Mouse (Mus musculus) kidney, postnatal 0 days (tissue): Measurements from ENCODE around the gene Rnf31. TPM values are rescaled to one million over a fixed set of nuclear protein-coding genes. Genes with fewer than 3 reads are reported as not detected.

Experiments used
- ATAC-seq: fragments of 200-750 bp; cut with Nextera tagmentation; replicated peaks from 2 replicates; pipeline ENCODE4 v1.8.0; 2017; ENCODE audit warnings: low read depth, moderate number of reproducible peaks, moderate TSS enrichment, moderate library complexity; ENCODE audit not compliant: low FRiP score
- DNase-seq: peaks from one replicate; pipeline ENCODE4 v3.0.0-alpha.2; 2016; ENCODE audit warnings: low spot score
- H3K27ac ChIP-seq: fragments of 300-500 bp; sonication (generic); 2 replicates; pipeline ENCODE4 v1.5.1; 2014; ENCODE audit warnings: mild to moderate bottlenecking
- H3K27me3 ChIP-seq: fragments of 300-500 bp; sonication (generic); 2 replicates; pipeline ENCODE4 v1.6.1; 2014; ENCODE audit warnings: low read length, mixed read lengths; ENCODE audit not compliant: insufficient read depth
- H3K36me3 ChIP-seq: fragments of 300-500 bp; sonication (generic); 2 replicates; pipeline ENCODE4 v1.6.1; 2014; ENCODE audit warnings: low read length, mixed read lengths; ENCODE audit not compliant: insufficient read depth
- H3K4me1 ChIP-seq: fragments of 300-500 bp; sonication (generic); replicated peaks from 2 replicates; pipeline ENCODE4 v1.6.1; 2014; ENCODE audit warnings: antibody characterized with exemption, low read length, mixed read lengths; ENCODE audit not compliant: insufficient read depth
- H3K4me2 ChIP-seq: fragments of 300-500 bp; sonication (generic); 2 replicates; pipeline ENCODE4 v1.6.1; 2014; ENCODE audit warnings: mild to moderate bottlenecking, low read length, moderate library complexity, mixed read lengths
- H3K4me3 ChIP-seq: fragments of 300-500 bp; sonication (generic); replicated peaks from 2 replicates; pipeline ENCODE4 v1.5.1; 2014; ENCODE audit warnings: low read depth, low read length
- H3K9ac ChIP-seq: fragments of 300-500 bp; sonication (generic); 2 replicates; pipeline ENCODE4 v1.6.1; 2014; ENCODE audit warnings: low read depth, low read length
- H3K9me3 ChIP-seq: fragments of 300-500 bp; sonication (generic); replicated peaks from 2 replicates; pipeline ENCODE4 v1.6.1; 2016; ENCODE audit warnings: low read length, inconsistent platforms, mixed read lengths
- CTCF ChIP-seq: IDR thresholded peaks from 2 replicates; pipeline ENCODE4 v1.5.1; 2016; ENCODE audit warnings: antibody characterized with exemption, low read depth, mild to moderate bottlenecking, moderate library complexity
- WGBS: fragments of 180-500 bp; shearing (Covaris S2); extraction: QIAGEN DNeasy Blood & Tissue Kit; methylation state at CpG from one replicate; pipeline ENCODE4 v1.1.7; 2014; 5-methylcytosine and 5-hydroxymethylcytosine counted together
- polyA plus RNA-seq: library from polyadenylated mRNA; unstranded; fragments of >200 nt; fragmentation: Nextera tagmentation; extraction: Ambion mirVana; gene quantifications from 2 replicates; pipeline ENCODE4 v1.2.1, GENCODE M21; 2015

Rnf31 gene
- polyA plus RNA-seq, 1 experiment from 2014 or later, result 17.9 TPM

GRCm38 (mm10) chr14:55608339-55608738 lies 16.8 kb downstream of the Rnf31 start:
- H3K36me3 ChIP-seq, result peaks cover 36% of the 10 kb centered on the region
- TF ChIP-seq CTCF, result no peak
- H3K4me1 ChIP-seq, result peaks cover 8% of the 10 kb centered on the region
- H3K9me3 ChIP-seq, result no peaks in the 10 kb centered on the region
- 93% methylated on average over 6 of the region's 6 CpGs for WGBS
- H3K4me2 ChIP-seq, result no peak overlapping the region
- DNase-seq (no peak), ATAC-seq (no peak)
- H3K27me3 ChIP-seq, result no peaks in the 10 kb centered on the region
- no peak overlapping the region for H3K9ac ChIP-seq
- no peak overlapping the region for H3K27ac ChIP-seq
- no peak overlapping the region for H3K4me3 ChIP-seq

GRCm38 (mm10) chr14:55613346-55613745 lies 21.8 kb downstream of the Rnf31 start:
- H3K4me3 ChIP-seq, result no peak overlapping the region
- peak; percentile 3 for DNase-seq
- no peaks in the 10 kb centered on the region for H3K9me3 ChIP-seq
- 54% methylated on average over 6 of the region's 6 CpGs for WGBS
- H3K27ac ChIP-seq, result no peak overlapping the region
- no peaks in the 10 kb centered on the region for H3K4me1 ChIP-seq
- peaks cover 21% of the 10 kb centered on the region for H3K36me3 ChIP-seq
- ATAC-seq, result no peak
- no peak for TF ChIP-seq CTCF
- no peak overlapping the region for H3K4me2 ChIP-seq
- H3K27me3 ChIP-seq, result no peaks in the 10 kb centered on the region
- no peak overlapping the region for H3K9ac ChIP-seq

- no peaks in the 10 kb centered on the region for H3K9me3 ChIP-seq
- 87% methylated on average over 7 of the region's 7 CpGs for WGBS
- no peaks in the 10 kb centered on the region for H3K4me1 ChIP-seq
- H3K4me3 ChIP-seq, result no peak overlapping the region
- H3K27me3 ChIP-seq, result no peaks in the 10 kb centered on the region
- peaks cover 9% of the 10 kb centered on the region; the same call in 1 of the 2 replicates for H3K36me3 ChIP-seq
- no peak overlapping the region for H3K27ac ChIP-seq
- H3K9ac ChIP-seq, result no peak overlapping the region
- DNase-seq (no peak), ATAC-seq (no peak)
- TF ChIP-seq CTCF, result no peak
- H3K4me2 ChIP-seq, result no peak overlapping the region
These were observed 23.2 kb downstream of the Rnf31 start for GRCm38 (mm10) chr14:55614565-55615178.

- H3K4me3 ChIP-seq, result no peak overlapping the region
- no peaks in the 10 kb centered on the region for H3K36me3 ChIP-seq
- H3K27me3 ChIP-seq, result no peaks in the 10 kb centered on the region
- no peaks in the 10 kb centered on the region for H3K4me1 ChIP-seq
- 32% methylated on average over 2 of the region's 2 CpGs for WGBS
- DNase-seq (peak; percentile 21), ATAC-seq (no peak)
- no peak for TF ChIP-seq CTCF
- H3K4me2 ChIP-seq, result no peak overlapping the region
- H3K27ac ChIP-seq, result no peak overlapping the region
- H3K9me3 ChIP-seq, result no peaks in the 10 kb centered on the region
- no peak overlapping the region for H3K9ac ChIP-seq
These were observed 24.4 kb downstream of the Rnf31 start for GRCm38 (mm10) chr14:55615876-55616275.

- no peaks in the 10 kb centered on the region for H3K27me3 ChIP-seq
- H3K4me2 ChIP-seq, result no peak overlapping the region
- 80% methylated on average over 2 of the region's 2 CpGs for WGBS
- no peaks in the 10 kb centered on the region for H3K36me3 ChIP-seq
- H3K27ac ChIP-seq, result 0 out of 2 replicates have a peak overlapping the region, but pooled peaks have one; percentile 13
- DNase-seq, result no peak
- TF ChIP-seq CTCF, result no peak
- no peak overlapping the region for H3K4me3 ChIP-seq
- H3K9me3 ChIP-seq, result no peaks in the 10 kb centered on the region
- no peak for ATAC-seq
- H3K9ac ChIP-seq, result no peak overlapping the region
- no peaks in the 10 kb centered on the region for H3K4me1 ChIP-seq
These were observed 25.3 kb downstream of the Rnf31 start for GRCm38 (mm10) chr14:55616844-55617243.

GRCm38 (mm10) chr14:55617822-55618221 lies 26.3 kb downstream of the Rnf31 start, which contains the start of gene Rec8:
Gene Rec8 (plus strand): TSS chr14:55618037.
- 0 out of 2 replicates have a peak within 1 kb of the TSS, but pooled peaks have one; percentile 13 for H3K27ac ChIP-seq
- H3K9me3 ChIP-seq, result no peaks in the 10 kb centered on the region
- no peaks in the 10 kb centered on the region for H3K36me3 ChIP-seq
- WGBS, result 19% methylated on average over 21 of the region's 21 CpGs
- H3K4me1 ChIP-seq, result no peaks in the 10 kb centered on the region
- H3K9ac ChIP-seq, result no peak within 1 kb of the TSS
- peak within 1 kb of the TSS; percentile 15; the same call in 1 of the 2 replicates for H3K4me3 ChIP-seq
- no peaks in the 10 kb centered on the region for H3K27me3 ChIP-seq
- DNase-seq (peak; percentile 77), ATAC-seq (peak; percentile 89)
- peak within 1 kb of the TSS; percentile 51 for H3K4me2 ChIP-seq
- TF ChIP-seq CTCF, result peak; percentile 44
